Mouse (Mus musculus): ENCODE data around the gene Dnajb5. TPM values are rescaled to one million over a fixed set of nuclear protein-coding genes. Genes with fewer than 3 reads are reported as not detected.

The Dnajb5 gene
- total RNA-seq, 2 experiments from 2014 or later: 114 to 122 TPM

DNA sequence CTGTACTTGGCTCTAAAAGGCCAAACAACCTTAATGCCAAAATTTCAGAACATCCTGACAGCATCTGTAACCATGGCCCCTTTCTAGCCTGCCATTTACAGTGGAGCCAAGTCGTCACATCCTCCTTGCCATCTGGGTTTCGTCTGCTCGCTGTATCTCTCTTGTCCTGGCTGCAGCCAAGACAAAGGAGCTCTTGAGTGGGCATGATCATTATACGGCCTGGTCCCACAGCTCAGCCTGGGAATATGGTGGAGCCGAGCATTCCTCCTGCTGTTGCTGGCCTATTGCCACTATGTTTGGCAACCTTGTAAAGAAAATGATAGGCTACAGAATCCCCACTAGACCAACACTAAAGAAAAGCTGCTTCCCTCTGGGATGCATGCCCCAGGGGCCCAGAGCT, 6.3 kb upstream of the Dnajb5 start:
- DNase-seq: no peak

GRCm38 (mm10) chr4:42944185-42944584, 5.4 kb upstream of the Dnajb5 start:
- no peak for DNase-seq

DNA sequence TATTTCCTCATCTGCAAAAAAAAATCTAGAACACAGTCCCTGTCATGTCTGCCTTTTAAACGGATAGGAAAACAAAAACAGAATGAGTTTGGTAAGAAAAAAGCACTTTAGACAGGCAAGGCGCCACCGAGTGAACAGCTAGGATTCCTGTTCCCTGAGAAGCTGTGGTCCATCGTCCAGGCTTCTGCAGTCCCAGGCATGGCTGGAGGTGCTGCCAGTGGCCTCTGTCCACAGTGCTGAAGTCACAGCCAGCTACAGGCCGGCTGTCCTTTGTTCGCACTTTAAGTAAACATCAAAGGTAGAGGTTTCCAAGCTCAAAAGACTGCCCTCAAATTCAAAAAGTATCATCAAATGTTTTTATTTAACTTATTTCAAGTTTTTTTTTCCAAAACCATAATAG, 4.6 kb upstream of the Dnajb5 start:
- peak; percentile 41 for DNase-seq

- no peak for DNase-seq
Observed at GRCm38 (mm10) chr4:42945445-42945844, 4.2 kb upstream of the Dnajb5 start.

GRCm38 (mm10) chr4:42945952-42946351, 3.7 kb upstream of the Dnajb5 start:
- peak; percentile 60 for DNase-seq

GRCm38 (mm10) chr4:42946733-42947290, 2.8 kb upstream of the Dnajb5 start:
- no peak for DNase-seq

- no peak for DNase-seq
Observed at GRCm38 (mm10) chr4:42948527-42948926, 1.1 kb upstream of the Dnajb5 start.

DNA sequence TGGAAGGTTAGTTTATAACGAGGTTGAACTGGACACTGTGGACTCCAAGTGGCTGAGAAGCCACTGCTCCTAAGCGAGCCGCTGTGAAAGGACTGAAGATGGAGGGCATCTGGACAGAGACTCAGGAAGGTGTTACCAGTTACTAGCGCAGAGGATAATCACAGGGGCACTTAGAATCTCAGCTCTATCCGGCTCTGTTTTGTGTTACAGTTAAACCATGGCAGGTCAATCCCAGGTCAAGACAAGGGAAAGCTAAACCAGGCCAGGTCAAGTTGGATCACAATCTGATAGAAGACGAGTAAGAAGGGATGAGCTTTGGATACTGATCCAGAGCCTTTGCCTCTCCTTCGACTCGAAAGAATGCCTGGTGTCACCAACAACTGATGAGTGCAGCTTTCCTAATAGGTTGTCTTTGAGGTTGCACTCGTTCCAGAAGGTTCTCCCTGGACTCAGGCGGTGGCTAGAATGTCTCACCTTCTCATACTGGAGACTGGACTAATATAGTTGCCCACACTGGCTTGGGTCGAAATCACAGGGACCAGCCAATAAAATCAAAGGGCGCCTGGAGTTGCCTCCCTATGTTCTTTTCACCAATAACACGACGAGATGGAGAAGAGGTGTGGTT, 451 bp upstream of the Dnajb5 start:
- no peak for DNase-seq

GRCm38 (mm10) chr4:42950065-42950558, 498 bp downstream of the Dnajb5 start:
- peak; percentile 91 for DNase-seq

- no peak for DNase-seq
Observed at GRCm38 (mm10) chr4:42951206-42952195, 1.9 kb downstream of the Dnajb5 start.

- peak; percentile 68 for DNase-seq
Observed at GRCm38 (mm10) chr4:42952563-42952962, 2.9 kb downstream of the Dnajb5 start.

DNA sequence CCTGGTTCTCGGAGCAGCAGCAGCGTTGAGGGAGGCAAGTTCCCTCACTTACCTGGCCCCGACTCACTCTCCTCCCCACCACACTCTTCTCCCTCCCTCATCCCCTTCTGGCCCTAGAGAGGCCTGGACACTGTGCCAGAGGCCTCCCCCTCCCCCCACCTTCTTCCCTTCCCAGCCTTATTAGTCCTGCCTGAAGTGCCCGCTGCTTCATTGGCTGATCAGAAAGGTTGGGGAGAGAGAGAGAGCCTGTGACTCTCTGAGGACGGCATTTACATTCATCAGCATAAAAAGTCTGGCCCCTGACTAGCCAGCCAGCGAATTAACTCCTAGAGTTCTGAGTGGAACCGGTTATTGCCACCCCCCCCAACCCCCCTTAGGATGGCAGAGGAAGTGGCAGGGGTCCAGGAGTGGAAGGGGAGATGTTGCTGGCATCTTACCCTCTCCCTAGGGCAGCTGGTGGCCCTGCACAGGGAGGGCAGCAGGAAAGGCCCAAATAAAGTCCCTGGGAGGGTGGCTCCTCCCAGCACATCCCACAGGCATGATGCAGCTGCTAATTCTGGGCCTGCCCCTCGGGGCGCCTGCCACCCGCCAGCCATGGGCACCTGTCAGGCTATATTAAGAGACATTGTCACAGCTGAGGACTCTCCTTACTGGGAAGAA, 4.0 kb downstream of the Dnajb5 start:
- peak; percentile 76 for DNase-seq

- DNase-seq: peak; percentile 88
Observed at GRCm38 (mm10) chr4:42954297-42954696, 4.7 kb downstream of the Dnajb5 start.

DNA sequence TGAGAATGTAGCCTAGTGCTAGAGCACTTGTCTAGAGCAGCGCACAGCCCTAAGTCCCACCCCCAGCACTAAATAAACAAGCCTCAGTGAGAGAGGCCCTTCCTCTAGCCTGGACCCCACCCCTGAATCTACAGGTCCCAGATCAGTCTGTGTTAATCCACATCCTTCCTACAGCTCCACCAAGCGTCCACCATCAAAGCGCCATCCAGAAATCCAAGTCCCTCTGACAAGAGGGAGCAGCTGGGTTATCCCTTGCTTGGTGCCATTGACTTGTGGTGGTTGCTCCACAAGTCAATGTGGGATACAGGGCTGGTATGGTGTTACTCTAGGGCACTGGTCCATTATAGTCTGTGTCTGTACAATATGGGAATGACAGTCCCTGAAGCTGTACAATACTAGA, 5.6 kb downstream of the Dnajb5 start:
- DNase-seq: no peak

- no peak for DNase-seq
Observed at GRCm38 (mm10) chr4:42956581-42956980, 7.0 kb downstream of the Dnajb5 start.

DNA sequence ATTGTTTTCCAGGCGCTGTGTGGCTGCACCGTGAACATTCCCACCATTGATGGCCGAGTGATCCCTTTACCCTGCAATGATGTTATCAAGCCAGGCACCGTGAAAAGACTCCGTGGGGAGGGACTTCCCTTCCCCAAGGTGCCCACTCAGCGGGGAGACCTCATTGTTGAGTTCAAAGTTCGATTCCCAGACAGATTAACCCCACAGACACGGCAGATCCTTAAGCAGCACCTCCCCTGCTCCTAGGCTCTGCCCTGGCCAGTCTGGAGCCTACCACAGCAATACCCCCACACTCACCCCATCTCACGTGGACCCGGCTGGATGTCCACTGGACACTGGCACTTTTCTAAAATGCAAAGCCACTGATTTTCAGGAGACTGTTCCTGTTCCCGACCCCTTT, 7.7 kb downstream of the Dnajb5 start:
- no peak for DNase-seq

DNA sequence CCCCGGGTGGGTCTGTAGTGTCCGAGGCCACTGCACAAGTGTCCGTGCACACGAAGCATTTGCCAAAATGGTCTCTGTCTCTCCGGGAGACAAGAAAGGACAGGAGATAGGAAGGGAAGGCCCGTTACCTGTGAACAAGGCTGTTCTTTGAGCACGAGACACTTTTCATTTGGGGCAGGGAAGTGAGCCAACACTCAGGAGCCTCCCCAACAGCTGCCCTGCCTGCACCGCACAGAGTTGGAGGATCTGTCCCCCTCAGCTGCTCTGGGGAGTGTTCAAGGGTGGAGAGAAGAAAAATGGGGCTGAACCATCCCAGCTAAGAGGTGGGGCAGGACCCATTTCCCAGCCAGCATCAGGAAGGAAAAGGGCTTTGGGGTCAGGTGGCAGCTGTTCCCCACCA, 8.4 kb downstream of the Dnajb5 start:
- no peak for DNase-seq

GRCm38 (mm10) chr4:42958942-42959341, 9.3 kb downstream of the Dnajb5 start:
- DNase-seq: no peak

GRCm38 (mm10) chr4:42959382-42959781, 9.8 kb downstream of the Dnajb5 start:
- DNase-seq: no peak

- DNase-seq: peak; percentile 50
Observed at GRCm38 (mm10) chr4:42961592-42961991, 12.0 kb downstream of the Dnajb5 start.

- DNase-seq: no peak
Observed at GRCm38 (mm10) chr4:42963480-42963879, 13.9 kb downstream of the Dnajb5 start.

- DNase-seq: no peak
Observed at GRCm38 (mm10) chr4:42965039-42965719, 15.6 kb downstream of the Dnajb5 start.
